Comparison of ENCODE assay signal across 10 mouse cellular contexts in genomic region chr8:87199461-87200131, GRCm38 (mm10).
DNase-seq lines count a peak whose midpoint lies in the region; ATAC-seq lines count a peak whose summit lies in the region.
"Had no signal": no experiment of that assay in that cellular context is flagged by ENCODE, and none has a peak within 500 bp of the region (broad histone marks: within the 10 kb centered on the region; RNA-seq: fewer than 3 reads in every experiment).

No protein-coding gene starts in this region.

- H3K36me3 ChIP-seq in kidney, embryonic 14.5 days (ENCODE audit: control insufficient read depth, insufficient read depth, low read length): no peaks in the 10 kb centered on the region
- H3K36me3 ChIP-seq in hindbrain, embryonic 10.5 days: no peaks in the 10 kb centered on the region
- H3K36me3 ChIP-seq in midbrain, embryonic 14.5 days (ENCODE audit: control insufficient read depth, insufficient read depth, low read length): no peaks in the 10 kb centered on the region
- H3K36me3 ChIP-seq: liver, embryonic 13.5 days had no signal

- no peak overlapping the region for H3K27ac ChIP-seq in kidney, embryonic 14.5 days (ENCODE audit: low read depth, low read length)
- H3K27ac ChIP-seq in hindbrain, embryonic 10.5 days: peak overlapping the region; percentile 76
- H3K27ac ChIP-seq in midbrain, embryonic 14.5 days (replicated peaks; ENCODE audit: low read depth, low read length): peak overlapping the region; percentile 42
- H3K27ac ChIP-seq: heart, adult 2 months; liver, embryonic 13.5 days had no signal

- DNase-seq in kidney, adult 18-20 months: no peak
- peak; percentile 73 for DNase-seq in embryo, embryonic 11 days
- DNase-seq in hindbrain, embryonic 10.5 days (ENCODE audit: low spot score): peak; percentile 54
- DNase-seq in midbrain, embryonic 14.5 days: peak; percentile 59
- no peak for DNase-seq in thymus, adult 18-20 months
- DNase-seq in thymus, postnatal 4 days: no peak
- no peak for DNase-seq in cerebellum, adult 18-20 months
- DNase-seq: heart, adult 2 months; liver, embryonic 13.5 days had no signal

- no peak overlapping the region for H3K4me3 ChIP-seq in kidney, embryonic 14.5 days (ENCODE audit: low read length)
- H3K4me3 ChIP-seq in hindbrain, embryonic 10.5 days: peak overlapping the region; percentile 28
- no peak overlapping the region for H3K4me3 ChIP-seq in midbrain, embryonic 14.5 days (replicated peaks; ENCODE audit: low read depth, low read length)
- H3K4me3 ChIP-seq: heart, adult 2 months; liver, embryonic 13.5 days had no signal

- H3K9me3 ChIP-seq in kidney, embryonic 14.5 days (ENCODE audit: control insufficient read depth, low read length): no peaks in the 10 kb centered on the region
- no peaks in the 10 kb centered on the region for H3K9me3 ChIP-seq in hindbrain, embryonic 10.5 days
- H3K9me3 ChIP-seq in midbrain, embryonic 14.5 days (ENCODE audit: control insufficient read depth, low read length): no peaks in the 10 kb centered on the region
- H3K9me3 ChIP-seq: liver, embryonic 13.5 days had no signal

- peaks cover 33% of the 10 kb centered on the region for H3K4me1 ChIP-seq in kidney, embryonic 14.5 days (ENCODE audit: control insufficient read depth, insufficient read depth, low read length)
- H3K4me1 ChIP-seq in hindbrain, embryonic 10.5 days (replicated peaks): peaks cover 23% of the 10 kb centered on the region
- H3K4me1 ChIP-seq in midbrain, embryonic 14.5 days (ENCODE audit: control insufficient read depth, insufficient read depth, low read length): peaks cover 6% of the 10 kb centered on the region; the same call in 1 of the 2 replicates
- H3K4me1 ChIP-seq: liver, embryonic 13.5 days had no signal

- peak; percentile 91 for ATAC-seq in kidney, embryonic 14.5 days (ENCODE audit: low FRiP score, low TSS enrichment)
- ATAC-seq in midbrain, embryonic 14.5 days (ENCODE audit: low FRiP score, low TSS enrichment): peak; percentile 64; the same call in 1 of the 2 replicates

- H3K4me2 ChIP-seq in kidney, embryonic 14.5 days (replicated peaks; ENCODE audit: low read depth, low read length): no peak overlapping the region; the same call in 1 of the 2 replicates
- peak overlapping the region; percentile 32 for H3K4me2 ChIP-seq in midbrain, embryonic 14.5 days (ENCODE audit: low read length)
- H3K4me2 ChIP-seq: liver, embryonic 13.5 days had no signal

- no peaks in the 10 kb centered on the region for H3K27me3 ChIP-seq in kidney, embryonic 14.5 days (ENCODE audit: control insufficient read depth, insufficient read depth, low read length)
- H3K27me3 ChIP-seq in hindbrain, embryonic 10.5 days (ENCODE audit: insufficient read depth, poor library complexity, severe bottlenecking): peaks cover 31% of the 10 kb centered on the region; the same call in 1 of the 2 replicates
- H3K27me3 ChIP-seq in midbrain, embryonic 14.5 days (ENCODE audit: control insufficient read depth, insufficient read depth, low read length): no peaks in the 10 kb centered on the region
- H3K27me3 ChIP-seq: liver, embryonic 13.5 days had no signal

- WGBS in kidney, embryonic 14.5 days: 3% methylated on average over 8 of the region's 8 CpGs
- WGBS in hindbrain, embryonic 10.5 days: 2% methylated on average over 8 of the region's 8 CpGs
- WGBS in midbrain, embryonic 14.5 days: under 1% methylated on average over 8 of the region's 8 CpGs

- no peak overlapping the region for H3K9ac ChIP-seq in kidney, embryonic 14.5 days (ENCODE audit: low read depth, low read length)
- no peak overlapping the region for H3K9ac ChIP-seq in midbrain, embryonic 14.5 days (replicated peaks; ENCODE audit: low read length)
- H3K9ac ChIP-seq: liver, embryonic 13.5 days had no signal

Comparison
In these comparisons a context has a peak if more than half of its experiments do, and no peak if none do; other contexts are left out.
1. DNase-seq: peak in embryo, embryonic 11 days (single experiment), hindbrain, embryonic 10.5 days (single experiment) and midbrain, embryonic 14.5 days (single experiment); none in kidney, adult 18-20 months (single experiment), thymus, adult 18-20 months (0 of 2), thymus, postnatal 4 days (single experiment) and cerebellum, adult 18-20 months (0 of 2).